Mouse (Mus musculus) left cerebral cortex, postnatal 25 days (tissue): Measurements from ENCODE around the gene Klc4. TPM values are rescaled to one million over a fixed set of nuclear protein-coding genes. Genes with fewer than 3 reads are reported as not detected.

Source experiments
- DNase-seq, 2 experiments: peaks; one replicate each; pipeline ENCODE4 v3.0.0; 2022; ENCODE audit warnings: low spot score in 2 of 2, mixed read lengths in 1 of 2
- intact Hi-C: fragments of 180-260 bp; cut with DNase I; formaldehyde crosslinking; loops from one replicate; pipeline ENCODE4 v1.15.1; 2025
- total RNA-seq, 2 experiments: library from RNA; stranded (reverse); gene quantifications; 2 replicates each; pipeline ENCODE4 v1.2.3; 2021

Klc4 gene
- total RNA-seq, 2 experiments from 2014 or later = 17.8 to 20.4 TPM

DNA sequence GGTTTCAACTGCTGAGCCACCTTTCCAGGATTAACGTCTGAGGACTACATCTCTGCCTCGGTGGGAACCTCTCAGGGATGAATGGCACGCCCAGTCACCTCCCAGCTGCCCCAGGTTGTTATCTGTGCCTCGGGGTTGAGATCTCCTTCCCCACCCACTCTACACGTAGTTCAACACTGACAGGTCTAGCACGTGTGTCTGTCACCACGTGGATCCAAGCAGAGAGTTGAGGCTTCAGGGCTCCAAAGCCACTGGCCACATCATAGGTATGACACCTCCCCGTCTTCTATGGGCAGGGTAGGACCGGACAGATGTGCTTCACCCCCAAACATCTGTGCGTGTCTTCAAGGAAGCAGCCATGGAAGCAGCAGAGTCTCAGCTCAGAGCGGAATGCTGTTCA lies 47.9 kb downstream of the Klc4 start:
- no peak for DNase-seq
- intact Hi-C loops = no loop called here

GRCm38 (mm10) chr17:46595336-46595735 lies 50.5 kb downstream of the Klc4 start:
- peak; percentile 24 to 53 for DNase-seq
- intact Hi-C loops = no loop called here

- DNase-seq = no peak
- intact Hi-C loops = no loop called here
These were observed 51.2 kb downstream of the Klc4 start for GRCm38 (mm10) chr17:46594606-46595005.

GRCm38 (mm10) chr17:46593124-46593523 lies 52.7 kb downstream of the Klc4 start:
- intact Hi-C loops = no loop called here
- DNase-seq = no peak

DNA sequence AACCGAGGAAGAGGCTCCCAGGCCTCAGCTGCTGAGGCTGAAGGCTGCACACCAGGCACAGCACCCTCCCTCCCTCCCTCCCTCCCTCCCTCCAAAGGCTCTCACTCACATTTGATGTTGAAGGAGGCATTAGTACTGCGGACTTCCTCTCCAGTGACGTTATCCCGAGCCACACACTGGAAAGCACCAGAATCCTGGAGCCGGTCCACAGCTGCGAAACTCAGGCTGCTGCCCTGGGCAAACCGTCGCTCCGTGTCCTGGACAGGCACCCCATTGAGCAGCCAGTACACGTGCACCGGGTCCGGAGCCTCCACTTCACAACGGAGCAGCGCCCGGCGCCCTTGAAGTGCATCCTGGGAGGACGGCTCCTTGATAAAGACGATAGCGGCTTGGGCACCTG lies 54.4 kb downstream of the Klc4 start:
- DNase-seq = peak in 1 of 2 experiments; percentile 16
- intact Hi-C loops = no loop called here

GRCm38 (mm10) chr17:46590439-46590838 lies 55.4 kb downstream of the Klc4 start:
- no peak for DNase-seq
- intact Hi-C loops = no loop called here

DNA sequence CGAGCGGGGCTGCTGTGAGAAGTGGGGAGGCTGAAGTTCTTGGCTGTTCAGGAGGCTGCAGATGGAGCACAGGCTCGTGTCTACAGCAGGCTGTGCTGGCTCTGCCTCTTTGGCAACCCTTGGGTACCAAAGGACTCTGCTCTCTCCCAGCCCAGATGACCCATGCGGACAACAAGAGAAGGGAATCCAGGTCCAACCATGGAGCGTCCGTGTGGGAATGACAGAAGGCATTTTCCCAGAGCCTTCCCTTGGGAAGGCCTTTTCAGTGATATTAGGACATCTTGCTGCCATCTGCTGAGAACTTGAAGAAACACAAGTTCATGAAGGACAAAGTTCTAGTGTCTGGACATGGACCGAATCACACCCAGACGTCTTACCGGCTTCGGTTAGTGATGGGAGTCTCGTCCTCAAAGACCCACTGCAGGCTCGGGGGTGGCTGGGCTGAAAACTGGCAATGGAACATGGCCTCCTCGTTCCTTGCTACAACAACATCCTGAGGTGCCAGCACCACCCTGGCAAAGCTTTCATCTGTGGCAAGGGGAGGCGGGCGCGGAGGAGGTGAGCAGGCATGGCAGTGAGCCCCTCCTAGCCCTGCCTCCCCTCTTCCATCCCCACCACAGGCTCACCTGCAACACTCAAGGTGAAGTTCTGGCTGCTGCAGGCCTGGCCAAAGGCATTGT lies 56.0 kb downstream of the Klc4 start:
- intact Hi-C loops = loop anchor here (5.0 kb wide), 1 partner anchor 62 kb away; no protein-coding TSS in a partner anchor

DNA sequence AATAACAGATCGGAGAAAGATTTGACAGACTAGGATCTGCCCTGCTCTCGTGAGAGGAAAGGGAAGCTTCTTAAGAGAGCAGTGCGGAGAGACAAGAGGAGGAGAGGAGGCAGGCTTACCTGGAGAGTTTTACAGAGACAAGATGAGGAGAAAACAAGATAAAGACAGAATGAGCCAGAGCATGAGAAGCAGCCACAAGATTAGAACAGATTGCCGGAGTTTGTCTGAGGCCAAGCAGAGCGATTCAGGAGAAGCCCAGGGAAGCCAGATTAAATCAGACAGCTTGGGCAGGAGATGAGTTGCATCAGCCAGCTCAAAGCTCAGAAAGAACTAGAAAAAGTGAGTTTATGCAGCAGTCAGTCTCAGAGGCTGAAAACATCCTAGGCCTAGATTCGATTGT lies 56.9 kb downstream of the Klc4 start:
- DNase-seq = peak in 1 of 2 experiments; percentile 18
- intact Hi-C loops = loop anchor here (5.0 kb wide), 1 partner anchor 62 kb away; no protein-coding TSS in a partner anchor

More for the DNA sequence above, 56.0 kb downstream of the Klc4 start:
- peak in 1 of 2 experiments; percentile 27 for DNase-seq

DNA sequence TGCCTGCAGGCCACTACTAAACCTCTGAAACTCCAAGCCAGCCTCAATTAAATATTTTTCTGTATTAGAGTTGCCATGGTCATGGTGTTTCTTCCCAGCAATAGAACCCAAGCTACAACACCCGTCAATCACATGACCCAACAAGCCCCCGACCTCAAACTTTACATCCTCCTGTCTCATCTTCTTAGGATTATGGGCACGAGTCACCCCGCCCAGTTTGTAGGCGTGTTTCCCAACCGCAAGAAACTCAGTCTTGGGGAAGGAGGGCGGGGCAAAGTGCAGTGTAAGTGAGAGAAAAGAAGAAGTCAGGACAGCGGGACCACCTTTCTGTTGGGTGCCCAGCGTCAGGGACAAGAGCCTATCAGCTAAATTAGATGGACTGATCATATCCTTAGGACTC lies 57.6 kb downstream of the Klc4 start:
- no peak for DNase-seq
- intact Hi-C loops = loop anchor here (5.0 kb wide), 1 partner anchor 61 kb away; no protein-coding TSS in a partner anchor

DNA sequence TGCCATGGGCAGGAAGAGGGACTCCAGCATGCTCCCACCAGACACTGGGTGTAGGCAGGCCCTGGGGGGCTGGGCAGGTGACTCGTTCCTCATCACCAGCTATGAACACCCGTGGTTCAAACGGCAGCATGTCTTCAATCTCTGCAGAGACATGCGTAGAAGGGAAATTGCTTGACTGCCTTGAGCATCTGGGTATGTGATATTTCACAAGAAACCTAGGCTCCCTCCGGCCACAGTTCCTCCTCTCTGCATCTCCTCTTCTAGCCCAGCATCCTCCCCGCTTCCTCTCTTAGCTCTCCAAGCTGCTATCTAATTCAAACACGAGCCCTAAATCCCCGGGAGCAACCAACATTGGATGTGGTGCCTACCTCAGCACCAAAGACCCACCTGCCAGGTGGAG lies 59.5 kb downstream of the Klc4 start:
- intact Hi-C loops = loop anchor here (5.0 kb wide), 1 partner anchor 59 kb away; no protein-coding TSS in a partner anchor
- no peak for DNase-seq

Other genes with a start within 250 kb of the Klc4 start
- gene Crip3, start 217.1 kb downstream of the Klc4 start, total RNA-seq = 1 to 10 TPM; 6.2 to 6.6 TPM
- gene Slc22a7, start 207.6 kb downstream of the Klc4 start, total RNA-seq = under 1 TPM in 1 of 2 experiments, not detected in 1; 0.25 TPM
- gene Ttbk1, start 158.3 kb downstream of the Klc4 start, total RNA-seq = 100 to 1,000 TPM; 133 to 141 TPM
- 1 to 10 TPM; 3.2 to 3.6 TPM for gene Dnph1, start 149.3 kb downstream of the Klc4 start, total RNA-seq
- 10 to 100 TPM; 55.8 to 59.3 TPM for gene Cul9, start 99.6 kb downstream of the Klc4 start, total RNA-seq
- gene Srf, start 89.8 kb downstream of the Klc4 start, total RNA-seq = 10 to 100 TPM; 58.8 to 63.8 TPM
- gene Ptk7, start 16.5 kb downstream of the Klc4 start, total RNA-seq = 10 to 100 TPM in 1 of 2 experiments, 1 to 10 TPM in 1; 9.5 to 10.5 TPM
- gene Mrpl2, start 207 bp upstream of the Klc4 start, total RNA-seq = 10 to 100 TPM; 51.0 to 51.5 TPM
- 10 to 100 TPM; 25.6 to 27.1 TPM for gene Cul7, start 4.3 kb upstream of the Klc4 start, total RNA-seq
- gene Rrp36, start 28.3 kb upstream of the Klc4 start, total RNA-seq = 10 to 100 TPM; 17.1 to 18.2 TPM
- gene Mea1, start 32.8 kb upstream of the Klc4 start, total RNA-seq = 100 to 1,000 TPM; 117 to 123 TPM
- gene Klhdc3, start 34.9 kb upstream of the Klc4 start, total RNA-seq = 100 to 1,000 TPM; 211 to 226 TPM
- 10 to 100 TPM; 81.2 to 91.0 TPM for gene Ppp2r5d, start 59.1 kb upstream of the Klc4 start, total RNA-seq
- gene Pex6, start 65.4 kb upstream of the Klc4 start, total RNA-seq = 10 to 100 TPM; 48.1 to 49.1 TPM
- under 1 TPM; 0.48 to 0.57 TPM for gene Gnmt, start 83.1 kb upstream of the Klc4 start, total RNA-seq
- gene Cnpy3, start 106.2 kb upstream of the Klc4 start, total RNA-seq = 10 to 100 TPM; 65.5 to 66.0 TPM
- gene Ptcra, start 117.7 kb upstream of the Klc4 start, total RNA-seq = not detected
- 10 to 100 TPM in 1 of 2 experiments, 1 to 10 TPM in 1; 5.7 to 10.8 TPM for gene 2310039H08Rik, start 126.6 kb upstream of the Klc4 start, total RNA-seq
- gene Rpl7l1, start 136.7 kb upstream of the Klc4 start, total RNA-seq = 10 to 100 TPM; 45.7 to 51.9 TPM
- gene Bicral, start 212.5 kb upstream of the Klc4 start, total RNA-seq = 10 to 100 TPM; 41.6 to 49.7 TPM
- 10 to 100 TPM; 32.4 to 36.7 TPM for gene Tbcc, start 244.7 kb upstream of the Klc4 start, total RNA-seq